Mouse (Mus musculus): ENCODE results near the gene Ighmbp2. TPM values are rescaled to one million over a fixed set of nuclear protein-coding genes. Genes with fewer than 3 reads are reported as not detected.

Ighmbp2 gene
- polyA plus RNA-seq, 1 experiment = 6.3 TPM

- peaks cover 6% of the 10 kb centered on the region; the same call in 1 of the 2 replicates for H3K4me1 ChIP-seq (ENCODE audit: control insufficient read depth, insufficient read depth, insufficient read length)
- no peak for DNase-seq (ENCODE audit: low read depth in 1 of 2, low spot score in 2 of 2)
- WGBS = 94% methylated on average over 2 of the region's 2 CpGs
- H3K4me3 ChIP-seq (ENCODE audit: extremely low read depth, insufficient read depth, insufficient read length) = no peak overlapping the region
- H3K27me3 ChIP-seq (ENCODE audit: control insufficient read depth, insufficient read depth, low read length) = no peaks in the 10 kb centered on the region
- TF ChIP-seq POLR2A (IDR thresholded peaks at IDR 0.05; ENCODE audit: low read depth, low read length) = no peak
- no peak for TF ChIP-seq CTCF (IDR thresholded peaks at IDR 0.05; ENCODE audit: extremely low read depth, insufficient read depth, insufficient read length, insufficient replicate concordance)
- H3K36me3 ChIP-seq (ENCODE audit: control insufficient read depth, insufficient read depth, low read length) = no peaks in the 10 kb centered on the region
- no peak overlapping the region for H3K27ac ChIP-seq (ENCODE audit: insufficient read depth, low read length)
These were observed 36.5 kb upstream of the Ighmbp2 start for GRCm38 (mm10) chr19:3319341-3319740.

- no peak for DNase-seq (ENCODE audit: low read depth in 1 of 2, low spot score in 2 of 2)
- TF ChIP-seq POLR2A (IDR thresholded peaks at IDR 0.05; ENCODE audit: low read depth, low read length) (no peak), CTCF (IDR thresholded peaks at IDR 0.05; ENCODE audit: extremely low read depth, insufficient read depth, insufficient read length, insufficient replicate concordance) (no peak)
- no peak overlapping the region for H3K27ac ChIP-seq (ENCODE audit: insufficient read depth, low read length)
- H3K4me1 ChIP-seq (ENCODE audit: control insufficient read depth, insufficient read depth, insufficient read length) = 0 out of 2 replicates have a peak, but pooled peaks cover 3% of the 10 kb centered on the region
- 86% methylated on average over 16 of the region's 16 CpGs for WGBS
- H3K36me3 ChIP-seq (ENCODE audit: control insufficient read depth, insufficient read depth, low read length) = no peaks in the 10 kb centered on the region
- no peaks in the 10 kb centered on the region for H3K27me3 ChIP-seq (ENCODE audit: control insufficient read depth, insufficient read depth, low read length)
- no peak overlapping the region for H3K4me3 ChIP-seq (ENCODE audit: extremely low read depth, insufficient read depth, insufficient read length)
These were observed 24.5 kb upstream of the Ighmbp2 start for GRCm38 (mm10) chr19:3307175-3307949.

- Histone ChIP-seq H3K27ac (ENCODE audit: insufficient read depth, low read length) (no peak overlapping the region), H3K27me3 (ENCODE audit: control insufficient read depth, insufficient read depth, low read length) (no peaks in the 10 kb centered on the region), H3K4me3 (ENCODE audit: extremely low read depth, insufficient read depth, insufficient read length) (no peak overlapping the region), H3K4me1 (ENCODE audit: control insufficient read depth, insufficient read depth, insufficient read length) (no peaks in the 10 kb centered on the region), H3K36me3 (ENCODE audit: control insufficient read depth, insufficient read depth, low read length) (no peaks in the 10 kb centered on the region)
- TF ChIP-seq POLR2A (IDR thresholded peaks at IDR 0.05; ENCODE audit: low read depth, low read length) = no peak
- no peak for TF ChIP-seq CTCF (IDR thresholded peaks at IDR 0.05; ENCODE audit: extremely low read depth, insufficient read depth, insufficient read length, insufficient replicate concordance)
- DNase-seq (ENCODE audit: low read depth in 1 of 2, low spot score in 2 of 2) = no peak
- WGBS = 56% methylated on average over 4 of the region's 4 CpGs
These were observed 21.2 kb upstream of the Ighmbp2 start for GRCm38 (mm10) chr19:3304017-3304416.

- no peak overlapping the region for H3K27ac ChIP-seq (ENCODE audit: insufficient read depth, low read length)
- no peaks in the 10 kb centered on the region for H3K4me1 ChIP-seq (ENCODE audit: control insufficient read depth, insufficient read depth, insufficient read length)
- H3K27me3 ChIP-seq (ENCODE audit: control insufficient read depth, insufficient read depth, low read length) = no peaks in the 10 kb centered on the region
- no peak for DNase-seq (ENCODE audit: low read depth in 1 of 2, low spot score in 2 of 2)
- no peak overlapping the region for H3K4me3 ChIP-seq (ENCODE audit: extremely low read depth, insufficient read depth, insufficient read length)
- 87% methylated on average over 7 of the region's 7 CpGs for WGBS
- H3K36me3 ChIP-seq (ENCODE audit: control insufficient read depth, insufficient read depth, low read length) = no peaks in the 10 kb centered on the region
- TF ChIP-seq POLR2A (IDR thresholded peaks at IDR 0.05; ENCODE audit: low read depth, low read length) = no peak
- no peak for TF ChIP-seq CTCF (IDR thresholded peaks at IDR 0.05; ENCODE audit: extremely low read depth, insufficient read depth, insufficient read length, insufficient replicate concordance)
These were observed 15.0 kb upstream of the Ighmbp2 start for GRCm38 (mm10) chr19:3297775-3298174.

- H3K27ac ChIP-seq (ENCODE audit: insufficient read depth, low read length) = no peak overlapping the region
- TF ChIP-seq CTCF (IDR thresholded peaks at IDR 0.05; ENCODE audit: extremely low read depth, insufficient read depth, insufficient read length, insufficient replicate concordance) = no peak
These were observed 14.2 kb upstream of the Ighmbp2 start for GRCm38 (mm10) chr19:3297034-3297433.

GRCm38 (mm10) chr19:3295245-3295644, 12.4 kb upstream of the Ighmbp2 start:
- no peaks in the 10 kb centered on the region for H3K27me3 ChIP-seq (ENCODE audit: control insufficient read depth, insufficient read depth, low read length)

More at GRCm38 (mm10) chr19:3297034-3297433, 14.2 kb upstream of the Ighmbp2 start:
- H3K4me3 ChIP-seq (ENCODE audit: extremely low read depth, insufficient read depth, insufficient read length) = no peak overlapping the region
- no peaks in the 10 kb centered on the region for H3K4me1 ChIP-seq (ENCODE audit: control insufficient read depth, insufficient read depth, insufficient read length)
- H3K36me3 ChIP-seq (ENCODE audit: control insufficient read depth, insufficient read depth, low read length) = no peaks in the 10 kb centered on the region
- H3K27me3 ChIP-seq (ENCODE audit: control insufficient read depth, insufficient read depth, low read length) = no peaks in the 10 kb centered on the region
- no peak for DNase-seq (ENCODE audit: low read depth in 1 of 2, low spot score in 2 of 2)

GRCm38 (mm10) chr19:3292993-3293392, 10.2 kb upstream of the Ighmbp2 start:
- Histone ChIP-seq H3K4me3 (ENCODE audit: extremely low read depth, insufficient read depth, insufficient read length) (no peak overlapping the region), H3K4me1 (ENCODE audit: control insufficient read depth, insufficient read depth, insufficient read length) (no peaks in the 10 kb centered on the region), H3K27ac (ENCODE audit: insufficient read depth, low read length) (no peak overlapping the region), H3K36me3 (ENCODE audit: control insufficient read depth, insufficient read depth, low read length) (peaks cover 16% of the 10 kb centered on the region; the same call in 1 of the 2 replicates), H3K27me3 (ENCODE audit: control insufficient read depth, insufficient read depth, low read length) (no peaks in the 10 kb centered on the region)
- 81% methylated on average over 1 of the region's 1 CpGs for WGBS
- TF ChIP-seq POLR2A (IDR thresholded peaks at IDR 0.05; ENCODE audit: low read depth, low read length) (no peak), CTCF (IDR thresholded peaks at IDR 0.05; ENCODE audit: extremely low read depth, insufficient read depth, insufficient read length, insufficient replicate concordance) (no peak)
- no peak for DNase-seq (ENCODE audit: low read depth in 1 of 2, low spot score in 2 of 2)

More at GRCm38 (mm10) chr19:3295245-3295644, 12.4 kb upstream of the Ighmbp2 start:
- no peak for DNase-seq (ENCODE audit: low read depth in 1 of 2, low spot score in 2 of 2)
- WGBS = 90% methylated on average over 6 of the region's 6 CpGs
- TF ChIP-seq POLR2A (IDR thresholded peaks at IDR 0.05; ENCODE audit: low read depth, low read length) (no peak), CTCF (IDR thresholded peaks at IDR 0.05; ENCODE audit: extremely low read depth, insufficient read depth, insufficient read length, insufficient replicate concordance) (no peak)
- Histone ChIP-seq H3K4me3 (ENCODE audit: extremely low read depth, insufficient read depth, insufficient read length) (no peak overlapping the region), H3K4me1 (ENCODE audit: control insufficient read depth, insufficient read depth, insufficient read length) (no peaks in the 10 kb centered on the region), H3K36me3 (ENCODE audit: control insufficient read depth, insufficient read depth, low read length) (peaks cover 4% of the 10 kb centered on the region; the same call in 1 of the 2 replicates), H3K27ac (ENCODE audit: insufficient read depth, low read length) (no peak overlapping the region)

Data from spleen, adult 2 months (tissue).